Mouse (Mus musculus) cortical plate, adult 2 months (tissue): ENCODE results near the gene Foxp4.

Experiments used
- CTCF ChIP-seq: fragments of 200-500 bp; IDR thresholded peaks from 2 replicates; pipeline ENCODE4 v1.5.1; 2011; ENCODE audit warnings: mild to moderate bottlenecking, control low read depth, low read length; ENCODE audit not compliant: insufficient read depth; ENCODE audit errors: extremely low read depth
- POLR2A ChIP-seq: fragments of 200-500 bp; IDR thresholded peaks from 2 replicates; pipeline ENCODE4 v1.6.1; 2011; ENCODE audit warnings: mild to moderate bottlenecking, low read length, control low read depth; ENCODE audit not compliant: insufficient read depth; ENCODE audit errors: extremely low read depth

GRCm38 (mm10) chr17:47832501-47833028 lies 91.9 kb downstream of the Foxp4 start:
- no peak for TF ChIP-seq CTCF
- no peak for TF ChIP-seq POLR2A
